Mouse (Mus musculus) forebrain, embryonic 10.5 days (tissue): ENCODE data around the gene Asrgl1. TPM values are rescaled to one million over a fixed set of nuclear protein-coding genes. Genes with fewer than 3 reads are reported as not detected.
A peak's percentile ranks its signal among the peaks of the same experiment; 100 is the strongest.

Experiments
- DNase-seq: peaks from one replicate; pipeline ENCODE4 v3.0.0-alpha.2; 2017; ENCODE audit warnings: low spot score; ENCODE audit errors: extremely low spot score
- H3K27ac ChIP-seq: fragments of 300-500 bp; sonication (generic); 2 replicates; pipeline ENCODE4 v1.5.1; 2016; ENCODE audit warnings: mild to moderate bottlenecking
- H3K27me3 ChIP-seq: fragments of 300-500 bp; sonication (generic); 2 replicates; pipeline ENCODE4 v1.6.1; 2016; ENCODE audit warnings: mild to moderate bottlenecking; ENCODE audit not compliant: poor library complexity, severe bottlenecking
- H3K36me3 ChIP-seq: fragments of 300-500 bp; sonication (generic); replicated peaks from 2 replicates; pipeline ENCODE4 v1.6.1; 2016; ENCODE audit warnings: mild to moderate bottlenecking, moderate library complexity
- H3K4me1 ChIP-seq: fragments of 300-500 bp; sonication (generic); 2 replicates; pipeline ENCODE4 v1.6.1; 2016
- H3K4me3 ChIP-seq: fragments of 300-500 bp; sonication (generic); 2 replicates; pipeline ENCODE4 v1.5.1; 2016; ENCODE audit warnings: mild to moderate bottlenecking, moderate library complexity
- H3K9me3 ChIP-seq: fragments of 300-500 bp; sonication (generic); 2 replicates; pipeline ENCODE4 v1.6.1; 2016; ENCODE audit warnings: mild to moderate bottlenecking, moderate library complexity
- WGBS: fragments of 180-500 bp; shearing (Covaris S2); methylation state at CpG from one replicate; pipeline ENCODE4 v1.1.7; 2016; 5-methylcytosine and 5-hydroxymethylcytosine counted together
- polyA plus RNA-seq: library from polyadenylated mRNA; unstranded; fragments of >200 nt; fragmentation: Nextera tagmentation; extraction: Ambion mirVana; gene quantifications from 2 replicates; pipeline ENCODE4 v1.2.1, GENCODE M21; 2016

Gene Asrgl1
- polyA plus RNA-seq, 1 experiment from 2014 or later, result 17.8 TPM

DNA sequence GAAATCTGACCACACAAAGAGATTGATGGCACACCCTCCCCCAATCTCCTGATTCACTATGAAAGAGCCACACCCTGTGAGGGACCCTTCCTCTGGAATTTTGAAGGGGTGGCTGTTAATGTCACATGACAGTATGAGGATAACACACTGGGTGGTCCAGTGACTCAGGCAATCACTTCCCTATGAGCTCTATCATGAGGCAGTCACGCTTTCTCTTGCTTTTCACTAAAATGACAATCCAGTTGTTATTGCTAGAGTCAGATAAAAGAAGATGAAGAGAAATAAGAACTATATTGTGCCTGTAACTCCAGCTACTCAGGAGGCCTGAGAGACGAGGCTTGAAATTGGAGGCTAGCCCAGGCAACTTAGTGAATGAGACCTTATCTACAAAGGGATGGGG, 59.9 kb downstream of the Asrgl1 start:
- Histone ChIP-seq H3K9me3 (no peaks in the 10 kb centered on the region), H3K36me3 (no peaks in the 10 kb centered on the region), H3K27me3 (no peaks in the 10 kb centered on the region), H3K27ac (no peak overlapping the region), H3K4me1 (peaks cover 11% of the 10 kb centered on the region), H3K4me3 (no peak overlapping the region)
- no peak for DNase-seq
- 92% methylated on average over 2 of the region's 2 CpGs for WGBS

DNA sequence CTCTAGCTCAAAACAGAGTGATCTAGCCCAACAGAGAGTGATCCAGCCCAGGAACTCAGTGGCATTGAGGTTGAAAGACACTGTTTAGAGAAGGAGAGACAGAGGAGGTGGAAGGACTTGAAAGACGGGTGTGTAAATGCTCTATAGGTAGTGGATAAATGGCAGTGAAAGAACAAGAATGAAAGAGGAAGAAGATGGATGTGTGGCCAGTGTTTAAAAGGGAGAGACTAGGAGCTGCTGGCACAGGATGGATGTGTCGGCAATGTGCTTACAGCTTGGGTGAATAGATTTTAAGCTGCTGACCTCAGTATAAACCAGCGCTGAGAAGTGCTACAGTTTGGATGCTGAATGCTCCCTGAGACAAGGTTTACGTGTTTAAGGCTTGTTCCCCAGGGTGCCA, 61.0 kb downstream of the Asrgl1 start:
- H3K36me3 ChIP-seq, result no peaks in the 10 kb centered on the region
- H3K9me3 ChIP-seq, result no peaks in the 10 kb centered on the region
- H3K27ac ChIP-seq, result no peak overlapping the region
- peaks cover 8% of the 10 kb centered on the region for H3K4me1 ChIP-seq
- H3K27me3 ChIP-seq, result no peaks in the 10 kb centered on the region
- H3K4me3 ChIP-seq, result no peak overlapping the region
- DNase-seq, result no peak
- WGBS, result 75% methylated on average over 4 of the region's 4 CpGs

DNA sequence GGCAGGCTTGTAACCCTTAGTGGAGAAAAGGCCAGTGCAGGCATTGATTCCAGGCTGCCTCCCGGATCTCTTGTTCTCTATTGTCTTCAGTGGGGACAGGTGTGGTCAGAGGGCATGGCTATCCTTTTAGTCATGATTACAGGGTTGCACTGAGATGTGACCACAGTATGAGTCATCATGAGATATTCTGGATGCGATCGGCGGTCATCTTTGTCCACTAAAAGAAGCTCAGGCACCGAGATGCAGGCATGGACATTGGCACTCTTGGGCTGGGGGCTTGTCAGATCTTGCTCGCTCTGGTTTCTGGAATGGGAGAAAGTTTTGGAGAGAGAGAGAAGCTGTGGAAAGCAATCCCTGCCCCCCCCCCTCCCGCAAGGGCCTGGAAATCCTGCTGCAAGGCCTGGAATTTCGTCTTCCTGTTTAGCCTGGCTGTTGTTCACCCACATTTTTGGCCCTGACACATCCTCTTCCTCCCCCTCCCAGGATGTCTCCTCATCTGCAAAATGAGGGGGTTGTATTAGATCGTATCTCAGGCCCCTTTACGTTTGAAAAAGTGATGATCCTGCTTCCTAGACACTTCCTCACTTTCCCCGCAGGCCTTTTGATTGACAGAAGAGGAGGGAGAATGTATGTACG, 61.5 kb downstream of the Asrgl1 start:
- H3K4me1 ChIP-seq, result peaks cover 8% of the 10 kb centered on the region
- no peaks in the 10 kb centered on the region for H3K27me3 ChIP-seq
- no peak for DNase-seq
- no peaks in the 10 kb centered on the region for H3K36me3 ChIP-seq
- no peaks in the 10 kb centered on the region for H3K9me3 ChIP-seq
- no peak overlapping the region for H3K27ac ChIP-seq
- H3K4me3 ChIP-seq, result no peak overlapping the region
- 82% methylated on average over 12 of the region's 12 CpGs for WGBS

DNA sequence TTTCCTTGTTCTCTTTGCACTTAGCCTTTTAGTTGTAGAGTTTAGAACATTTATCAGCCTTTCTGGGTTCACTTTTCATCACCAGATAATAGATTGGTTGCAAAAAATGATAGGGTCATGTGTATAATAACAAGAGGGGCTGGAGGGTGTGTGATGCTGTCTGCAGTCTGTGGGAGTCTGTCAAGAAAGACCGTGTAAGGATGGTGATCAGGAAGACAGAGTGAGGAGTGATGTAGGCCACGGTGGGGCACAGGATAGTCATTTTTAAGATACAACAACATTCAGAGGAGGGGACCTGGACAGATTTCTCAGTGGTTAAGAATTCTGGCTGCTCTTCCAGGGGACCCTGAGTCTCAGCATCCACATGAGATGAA, 63.3 kb downstream of the Asrgl1 start:
- no peak overlapping the region for H3K4me3 ChIP-seq
- no peaks in the 10 kb centered on the region for H3K9me3 ChIP-seq
- no peaks in the 10 kb centered on the region for H3K27me3 ChIP-seq
- WGBS, result 86% methylated on average over 2 of the region's 2 CpGs
- H3K36me3 ChIP-seq, result no peaks in the 10 kb centered on the region
- no peak overlapping the region for H3K27ac ChIP-seq
- DNase-seq, result no peak
- H3K4me1 ChIP-seq, result peaks cover 8% of the 10 kb centered on the region

DNA sequence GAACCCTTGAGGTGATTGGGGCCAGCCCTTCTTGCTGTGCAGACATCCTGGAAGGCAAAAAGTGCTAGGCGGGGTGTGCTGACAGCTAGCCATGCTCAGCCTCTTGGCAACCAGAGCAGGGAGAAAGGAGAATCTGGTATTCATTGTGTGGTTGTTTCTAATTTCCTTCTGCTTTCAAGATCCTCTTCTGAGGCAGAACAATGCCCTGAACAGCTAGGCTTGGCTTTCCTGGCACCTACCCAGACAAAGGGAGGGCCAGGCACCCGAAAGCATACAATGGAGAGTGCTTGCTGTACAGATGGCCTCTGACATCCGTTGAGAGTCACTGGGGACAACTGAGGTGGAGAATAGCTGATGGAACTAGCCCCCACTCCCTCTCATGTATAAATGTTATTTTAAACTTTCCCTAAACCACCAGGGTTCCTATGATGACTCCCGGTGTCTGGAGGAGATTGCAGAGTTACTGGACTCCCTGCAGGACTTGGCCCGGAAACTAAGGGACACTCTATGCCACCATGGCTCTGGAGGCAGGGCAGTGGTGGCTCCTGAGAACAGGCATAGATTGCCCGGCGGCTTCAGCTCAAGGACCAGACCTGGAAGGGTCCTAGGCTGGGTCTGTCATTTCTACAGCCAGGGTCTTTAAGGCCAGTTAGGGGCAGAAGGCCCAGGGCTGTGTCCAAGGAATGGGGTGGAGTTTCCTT, 63.8 kb downstream of the Asrgl1 start:
- WGBS, result 73% methylated on average over 7 of the region's 7 CpGs
- peak overlapping the region; percentile 27; the same call in 1 of the 2 replicates for H3K27ac ChIP-seq

DNA sequence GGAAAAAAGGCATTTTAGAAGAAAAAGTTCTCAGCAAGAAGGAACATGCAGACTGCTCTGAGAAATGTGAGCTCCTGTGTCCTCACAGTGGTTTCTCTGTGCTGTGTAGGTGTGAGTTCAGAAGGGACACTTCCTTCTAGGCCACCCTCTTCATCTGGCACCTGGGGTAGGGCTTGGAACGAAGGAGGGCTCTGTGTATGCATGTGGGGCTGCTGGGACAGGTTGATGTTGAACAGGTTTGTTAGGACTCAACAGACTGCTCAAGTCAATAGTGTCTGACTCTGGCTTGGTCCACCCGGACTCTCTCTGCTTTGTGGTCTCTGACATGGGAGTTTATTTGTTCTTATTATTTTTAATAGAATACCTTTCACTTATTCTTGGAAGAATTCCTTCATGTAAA, 65.1 kb downstream of the Asrgl1 start:
- no peak overlapping the region for H3K4me3 ChIP-seq

More for the DNA sequence above, 63.8 kb downstream of the Asrgl1 start:
- Histone ChIP-seq H3K4me3 (no peak overlapping the region), H3K4me1 (peaks cover 8% of the 10 kb centered on the region), H3K9me3 (no peaks in the 10 kb centered on the region), H3K27me3 (no peaks in the 10 kb centered on the region), H3K36me3 (no peaks in the 10 kb centered on the region)
- no peak for DNase-seq

DNA sequence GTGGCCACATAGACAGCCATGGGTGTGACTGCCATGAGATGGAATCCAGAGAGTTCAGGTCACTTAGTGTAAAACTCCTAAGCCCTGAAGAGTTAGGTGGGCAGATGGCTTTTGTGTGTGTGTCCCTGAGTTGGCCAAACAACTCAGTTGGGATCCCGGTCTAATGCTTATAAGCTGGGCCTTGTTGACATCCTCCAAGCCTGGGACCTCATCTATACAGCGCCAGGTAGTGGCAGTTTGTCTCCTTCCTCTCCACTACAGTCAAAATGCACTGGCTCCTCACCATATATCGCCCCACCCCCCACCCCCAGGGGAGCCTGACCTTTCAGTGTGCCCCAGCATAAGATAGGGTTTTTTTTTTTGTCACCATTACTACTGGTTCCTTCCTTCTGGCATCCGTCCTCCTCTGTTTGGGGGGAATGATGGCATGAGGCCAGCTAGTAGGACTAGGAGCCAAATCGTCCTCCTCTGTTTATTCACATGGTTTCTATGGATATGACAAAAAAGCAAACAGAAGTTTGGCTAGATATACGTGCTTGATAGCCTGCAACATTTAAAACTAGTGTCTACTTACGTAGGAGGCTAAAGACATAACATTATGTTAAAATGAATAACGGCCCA, 65.6 kb downstream of the Asrgl1 start:
- Histone ChIP-seq H3K4me1 (peaks cover 14% of the 10 kb centered on the region), H3K4me3 (no peak overlapping the region), H3K36me3 (no peaks in the 10 kb centered on the region), H3K27ac (no peak overlapping the region), H3K9me3 (no peaks in the 10 kb centered on the region), H3K27me3 (no peaks in the 10 kb centered on the region)
- DNase-seq, result no peak
- WGBS, result 84% methylated on average over 8 of the region's 8 CpGs

More for the DNA sequence above, 65.1 kb downstream of the Asrgl1 start:
- Histone ChIP-seq H3K27ac (no peak overlapping the region), H3K27me3 (no peaks in the 10 kb centered on the region), H3K4me1 (peaks cover 14% of the 10 kb centered on the region), H3K9me3 (no peaks in the 10 kb centered on the region), H3K36me3 (no peaks in the 10 kb centered on the region)
- WGBS, result 86% methylated on average over 2 of the region's 2 CpGs
- no peak for DNase-seq

DNA sequence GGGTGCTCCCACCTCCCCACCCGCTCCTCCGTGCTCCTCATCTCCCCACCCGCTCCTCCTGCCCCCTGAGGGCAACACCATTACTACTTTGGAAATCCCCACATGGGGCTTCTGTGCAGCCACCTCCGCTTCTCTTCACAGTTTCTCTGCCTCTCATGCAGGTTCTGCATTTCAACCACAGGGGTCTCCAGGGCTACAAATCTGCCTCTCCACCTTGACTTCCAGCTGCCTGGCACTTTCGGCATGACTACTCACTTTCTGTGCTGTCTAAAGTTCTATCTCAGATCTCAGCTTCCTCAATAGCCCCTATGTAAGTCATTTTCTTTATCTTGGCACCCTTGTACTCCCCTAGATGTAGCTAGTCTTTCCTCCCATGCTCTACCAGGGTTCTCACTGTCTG, 68.1 kb downstream of the Asrgl1 start:
- Histone ChIP-seq H3K27me3 (no peaks in the 10 kb centered on the region), H3K9me3 (no peaks in the 10 kb centered on the region), H3K4me1 (peaks cover 14% of the 10 kb centered on the region), H3K27ac (no peak overlapping the region), H3K36me3 (no peaks in the 10 kb centered on the region), H3K4me3 (no peak overlapping the region)
- WGBS, result 80% methylated on average over 5 of the region's 5 CpGs
- DNase-seq, result no peak

DNA sequence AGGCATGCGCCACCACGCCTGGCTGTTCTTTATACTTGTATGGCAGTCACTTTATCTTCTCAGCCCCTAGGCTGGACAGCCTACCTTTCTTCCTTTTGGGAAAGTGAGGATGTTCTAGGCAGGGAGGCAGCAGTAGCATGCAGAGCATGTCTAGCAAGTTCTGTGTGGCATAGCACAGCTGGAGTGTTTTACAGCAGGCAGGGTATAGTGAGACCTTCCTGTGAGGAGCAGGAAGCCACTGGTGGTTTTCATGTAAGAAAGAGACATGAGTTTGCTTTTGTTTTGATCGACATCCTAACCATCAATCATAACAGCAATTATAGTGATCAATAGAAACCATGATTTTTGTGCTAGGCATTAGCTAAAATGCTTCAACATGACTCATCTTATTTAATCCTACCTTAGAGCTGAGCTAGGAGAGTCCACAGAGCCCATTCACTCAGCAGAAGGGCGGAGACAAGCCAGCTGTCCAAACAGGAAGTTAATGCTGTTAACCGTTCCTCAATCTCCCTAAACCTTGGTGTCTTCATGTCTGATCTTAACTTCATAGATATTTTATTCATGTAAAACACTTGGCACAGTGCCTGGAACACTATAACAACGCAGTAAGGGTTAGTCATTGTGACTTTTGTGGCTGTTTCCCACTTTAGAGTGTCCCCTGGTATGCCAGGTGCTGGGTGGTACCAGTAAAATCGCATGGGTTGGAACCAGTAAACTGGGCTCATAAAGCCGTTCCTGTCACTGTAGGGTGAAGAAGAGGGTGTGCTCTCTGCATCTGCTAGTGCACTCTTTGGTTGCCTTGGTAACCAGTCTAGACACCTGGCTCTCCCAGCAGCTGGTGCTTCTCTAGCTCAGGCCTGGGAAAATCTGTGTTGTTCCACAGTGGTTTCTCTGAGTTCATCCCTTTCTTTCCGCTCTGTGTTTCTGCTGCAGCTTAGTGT, 69.5 kb downstream of the Asrgl1 start:
- H3K36me3 ChIP-seq, result no peaks in the 10 kb centered on the region
- DNase-seq, result no peak
- no peaks in the 10 kb centered on the region for H3K27me3 ChIP-seq
- no peaks in the 10 kb centered on the region for H3K9me3 ChIP-seq
- no peak overlapping the region for H3K27ac ChIP-seq
- no peak overlapping the region for H3K4me3 ChIP-seq
- peaks cover 6% of the 10 kb centered on the region for H3K4me1 ChIP-seq
- WGBS, result 81% methylated on average over 9 of the region's 9 CpGs

DNA sequence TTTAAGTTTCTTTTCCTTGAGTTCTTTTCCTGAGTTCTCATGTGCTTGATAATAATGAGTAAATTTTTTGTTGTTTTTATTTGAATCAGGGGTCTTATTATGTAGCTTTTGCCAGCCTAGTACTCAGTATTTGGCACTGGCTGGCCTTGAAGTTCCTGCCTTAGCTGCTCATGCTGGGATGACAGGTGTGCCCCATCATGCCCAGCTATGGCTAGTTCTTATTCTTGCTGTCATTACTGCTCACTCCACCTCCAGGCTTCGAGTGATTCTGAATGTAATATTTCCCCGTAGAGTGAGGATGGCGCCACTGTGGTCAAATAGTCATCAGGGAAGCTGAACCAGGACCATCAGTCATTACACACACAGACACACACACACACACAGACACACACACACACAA, 71.6 kb downstream of the Asrgl1 start:
- H3K27me3 ChIP-seq, result no peaks in the 10 kb centered on the region
- H3K36me3 ChIP-seq, result no peaks in the 10 kb centered on the region
- peaks cover 6% of the 10 kb centered on the region for H3K4me1 ChIP-seq
- WGBS, result 86% methylated on average over 3 of the region's 3 CpGs
- no peak overlapping the region for H3K27ac ChIP-seq
- H3K9me3 ChIP-seq, result no peaks in the 10 kb centered on the region
- DNase-seq, result no peak
- no peak overlapping the region for H3K4me3 ChIP-seq

DNA sequence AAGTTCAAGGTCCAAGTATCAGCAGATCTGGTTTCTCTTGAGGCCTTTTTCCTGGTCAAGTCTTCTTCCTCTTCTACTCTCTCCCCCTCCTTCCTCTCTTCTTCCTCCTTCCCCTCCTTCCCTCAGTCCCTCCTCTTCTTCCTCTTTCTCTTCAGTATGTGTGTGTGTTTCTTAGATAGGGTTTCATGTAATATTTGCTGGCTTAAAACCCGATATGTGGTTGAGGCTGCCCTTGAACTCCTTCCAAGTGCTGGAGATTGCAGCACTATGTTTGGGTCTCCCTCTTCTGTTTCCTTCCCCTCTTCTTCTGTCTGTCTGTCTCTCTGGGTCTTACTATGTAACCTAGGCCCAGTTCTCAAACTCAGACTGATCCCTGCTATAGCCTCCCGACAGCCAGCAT, 72.6 kb downstream of the Asrgl1 start:
- Histone ChIP-seq H3K27me3 (no peaks in the 10 kb centered on the region), H3K4me1 (peaks cover 6% of the 10 kb centered on the region), H3K4me3 (no peak overlapping the region), H3K36me3 (no peaks in the 10 kb centered on the region), H3K9me3 (no peaks in the 10 kb centered on the region), H3K27ac (no peak overlapping the region)
- no peak for DNase-seq
- WGBS, result 92% methylated on average over 2 of the region's 2 CpGs

DNA sequence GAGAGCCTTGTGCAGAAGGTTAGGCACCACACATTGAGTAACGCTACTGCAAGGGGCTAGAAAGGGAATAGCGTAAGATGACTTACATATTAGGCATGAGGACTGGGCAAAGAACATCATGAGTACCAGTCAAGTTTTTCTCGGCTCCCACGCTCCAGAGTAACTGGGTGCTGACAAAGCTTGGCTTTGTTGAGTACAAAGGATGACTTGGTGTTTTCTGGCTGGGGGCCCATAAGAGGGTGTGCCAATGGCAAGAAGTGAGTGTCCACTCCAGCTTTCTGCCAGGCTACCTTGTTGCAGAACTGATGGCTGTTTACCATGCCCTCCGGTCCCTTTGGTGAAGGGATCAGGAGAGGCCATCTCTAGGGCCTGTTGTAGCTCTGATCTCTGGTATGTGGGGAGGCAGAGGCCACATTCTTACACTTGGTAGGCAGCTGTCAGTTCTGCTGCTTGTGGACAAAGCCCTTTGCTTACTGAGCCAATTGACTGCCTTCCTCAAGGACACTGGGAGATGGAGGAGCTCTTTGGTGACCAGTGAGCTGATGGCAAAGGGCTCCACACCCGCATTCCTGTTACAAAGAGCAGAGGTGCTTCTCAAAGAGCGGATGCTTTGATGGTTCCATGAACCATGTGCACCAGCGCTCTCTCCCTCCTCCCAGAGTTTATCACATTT, 74.1 kb downstream of the Asrgl1 start:
- no peak overlapping the region for H3K27ac ChIP-seq
- H3K9me3 ChIP-seq, result no peaks in the 10 kb centered on the region
- WGBS, result 94% methylated on average over 8 of the region's 8 CpGs
- H3K4me3 ChIP-seq, result no peak overlapping the region
- H3K4me1 ChIP-seq, result peaks cover 5% of the 10 kb centered on the region
- no peaks in the 10 kb centered on the region for H3K36me3 ChIP-seq
- no peaks in the 10 kb centered on the region for H3K27me3 ChIP-seq
- no peak for DNase-seq
